Mouse (Mus musculus) forebrain, embryonic 15.5 days (tissue): ENCODE measurements around the gene Rapgef2. TPM values are rescaled to one million over a fixed set of nuclear protein-coding genes. Genes with fewer than 3 reads are reported as not detected.

Experiments
- ATAC-seq: fragments of 200-750 bp; cut with Nextera tagmentation; replicated peaks from 2 replicates; pipeline ENCODE4 v1.8.0; 2017; ENCODE audit warnings: mild to moderate bottlenecking, moderate TSS enrichment, moderate library complexity
- H3K27ac ChIP-seq: fragments of 300-500 bp; sonication (generic); replicated peaks from 2 replicates; pipeline ENCODE4 v1.5.1; 2015; ENCODE audit warnings: mild to moderate bottlenecking, inconsistent platforms
- H3K27me3 ChIP-seq: fragments of 300-500 bp; sonication (generic); 2 replicates; pipeline ENCODE4 v1.6.1; 2015; ENCODE audit warnings: inconsistent platforms
- H3K36me3 ChIP-seq: fragments of 300-500 bp; sonication (generic); 2 replicates; pipeline ENCODE4 v1.6.1; 2015; ENCODE audit warnings: mild to moderate bottlenecking, inconsistent platforms
- H3K4me1 ChIP-seq: fragments of 300-500 bp; sonication (generic); 2 replicates; pipeline ENCODE4 v1.6.1; 2015; ENCODE audit warnings: inconsistent platforms
- H3K4me2 ChIP-seq: fragments of 300-500 bp; sonication (generic); replicated peaks from 2 replicates; pipeline ENCODE4 v1.6.1; 2015; ENCODE audit warnings: mild to moderate bottlenecking, inconsistent platforms
- H3K4me3 ChIP-seq: fragments of 300-500 bp; sonication (generic); 2 replicates; pipeline ENCODE4 v1.5.1; 2015; ENCODE audit warnings: mild to moderate bottlenecking, inconsistent platforms
- H3K9ac ChIP-seq: fragments of 300-500 bp; sonication (generic); replicated peaks from 2 replicates; pipeline ENCODE4 v1.6.1; 2015; ENCODE audit warnings: mild to moderate bottlenecking, inconsistent platforms
- H3K9me3 ChIP-seq: fragments of 300-500 bp; sonication (generic); 2 replicates; pipeline ENCODE4 v1.6.1; 2016; ENCODE audit warnings: inconsistent platforms
- WGBS: fragments of 180-500 bp; shearing (Covaris S2); methylation state at CpG from one replicate; pipeline ENCODE4 v1.1.7; 2015; ENCODE audit warnings: mixed read lengths; 5-methylcytosine and 5-hydroxymethylcytosine counted together
- polyA plus RNA-seq: library from polyadenylated mRNA; unstranded; fragments of >200 nt; fragmentation: Nextera tagmentation; extraction: Ambion mirVana; gene quantifications from 2 replicates; pipeline ENCODE4 v1.2.1, GENCODE M21; 2015

Gene Rapgef2
- 11.4 and 11.8 TPM in 2 replicates for polyA plus RNA-seq

DNA sequence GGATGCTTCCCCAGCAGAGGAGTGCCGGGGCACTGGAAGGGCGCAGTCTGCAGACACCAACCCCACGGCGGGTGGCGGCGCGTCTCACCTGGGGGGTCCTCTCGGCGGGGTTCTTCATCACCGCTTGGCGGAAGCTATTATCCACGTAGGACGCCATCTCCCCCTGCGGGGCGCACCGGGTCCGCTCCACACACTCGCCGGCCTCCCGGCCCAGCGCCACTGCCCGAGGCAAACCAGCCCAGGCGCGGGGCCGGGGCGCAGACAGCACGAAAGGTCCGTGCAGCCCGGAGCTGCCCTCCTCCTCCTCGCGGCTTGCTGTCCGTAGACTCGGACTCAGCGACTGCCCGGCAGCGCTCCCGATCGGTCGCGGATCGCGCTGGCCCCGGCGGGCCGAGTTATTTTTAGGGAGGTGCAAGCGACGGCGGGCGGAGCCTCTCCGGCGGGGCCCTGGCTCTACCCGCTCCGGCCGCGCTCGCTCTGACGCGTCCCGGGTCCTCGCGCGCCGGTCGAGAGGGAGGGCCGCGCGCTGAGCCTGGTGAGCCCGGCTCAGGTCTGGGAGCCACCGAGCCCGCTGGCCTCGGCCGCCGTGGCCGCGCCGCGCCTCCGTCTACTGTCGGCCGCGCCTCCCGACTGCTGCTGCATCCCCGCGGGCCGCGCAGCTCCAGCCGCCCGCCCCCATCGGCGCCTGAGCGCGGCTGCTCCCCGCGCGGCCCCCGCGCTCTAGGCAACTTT, at the start of gene Rapgef2:
Rapgef2 (minus strand) TSS at position 142 of the 732 bp plus-strand sequence.
- peak within 1 kb of the TSS; percentile 77 for H3K4me2 ChIP-seq
- no peaks in the 10 kb centered on the region for H3K27me3 ChIP-seq
- H3K4me3 ChIP-seq = peak within 1 kb of the TSS; percentile 59
- peak within 1 kb of the TSS; percentile 87 for H3K9ac ChIP-seq
- ATAC-seq = peak; percentile 86
- H3K4me1 ChIP-seq = peaks cover 50% of the 10 kb centered on the region
- no peaks in the 10 kb centered on the region for H3K36me3 ChIP-seq
- under 1% methylated on average over 96 of the region's 97 CpGs for WGBS
- H3K27ac ChIP-seq = peak within 1 kb of the TSS; percentile 96
- H3K9me3 ChIP-seq = no peaks in the 10 kb centered on the region

DNA sequence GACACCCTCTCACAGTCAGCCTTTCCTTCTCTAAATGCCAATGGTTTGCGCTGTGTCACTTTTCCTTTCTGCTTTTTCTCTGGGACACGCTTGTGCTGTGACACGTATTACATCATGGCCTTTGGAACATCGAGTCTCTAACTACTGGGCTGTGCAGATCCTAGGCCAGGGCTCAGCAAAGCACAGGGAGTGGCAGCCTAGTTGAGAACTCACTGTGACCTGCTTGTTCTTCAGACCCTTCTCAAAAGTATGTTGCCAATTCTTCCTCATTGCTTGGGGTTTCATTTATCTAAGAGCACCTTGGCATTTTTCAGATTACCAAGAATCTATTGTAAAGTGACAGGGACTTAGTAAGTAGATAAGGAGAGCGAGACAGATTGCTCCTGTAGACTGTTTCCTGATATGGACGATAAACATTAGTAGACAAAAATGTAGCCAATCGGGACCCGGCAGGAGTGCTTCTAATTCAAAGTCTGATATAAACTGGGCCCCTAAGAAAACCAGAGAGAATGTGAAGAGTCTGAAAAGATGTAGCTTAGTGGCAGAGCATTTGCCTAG, 47.4 kb upstream of the Rapgef2 start:
- WGBS = 90% methylated on average over 8 of the region's 8 CpGs
- H3K4me2 ChIP-seq = no peak overlapping the region
- no peaks in the 10 kb centered on the region for H3K27me3 ChIP-seq
- no peak overlapping the region for H3K27ac ChIP-seq
- no peak overlapping the region for H3K4me3 ChIP-seq
- H3K4me1 ChIP-seq = peaks cover 3% of the 10 kb centered on the region; the same call in 1 of the 2 replicates
- no peaks in the 10 kb centered on the region for H3K36me3 ChIP-seq
- no peak overlapping the region for H3K9ac ChIP-seq
- H3K9me3 ChIP-seq = 0 out of 2 replicates have a peak, but pooled peaks cover 2% of the 10 kb centered on the region
- no peak for ATAC-seq

DNA sequence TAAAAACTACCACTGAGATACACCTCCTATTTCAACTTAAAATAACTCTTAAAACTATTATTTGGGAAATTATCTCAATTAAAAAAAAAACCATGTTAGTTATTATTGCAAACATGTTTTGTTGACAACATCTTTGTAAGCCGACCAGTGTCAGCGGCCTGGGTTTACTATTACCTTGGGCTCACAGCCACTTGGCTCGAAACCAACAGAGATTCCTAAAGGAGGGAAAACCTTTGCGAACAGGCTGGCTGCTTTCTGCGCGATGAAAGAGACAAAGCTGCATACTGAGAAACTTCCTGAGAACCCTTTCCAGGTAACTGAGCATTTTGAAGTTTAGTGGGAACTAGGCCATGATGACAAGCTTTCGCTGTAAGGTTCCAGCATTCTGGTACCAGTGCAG, 46.7 kb upstream of the Rapgef2 start:
- WGBS = 55% methylated on average over 7 of the region's 7 CpGs
- H3K27ac ChIP-seq = no peak overlapping the region
- peaks cover 3% of the 10 kb centered on the region; the same call in 1 of the 2 replicates for H3K4me1 ChIP-seq
- no peak overlapping the region for H3K9ac ChIP-seq
- H3K36me3 ChIP-seq = no peaks in the 10 kb centered on the region
- H3K27me3 ChIP-seq = no peaks in the 10 kb centered on the region
- H3K9me3 ChIP-seq = 0 out of 2 replicates have a peak, but pooled peaks cover 2% of the 10 kb centered on the region
- H3K4me2 ChIP-seq = no peak overlapping the region
- ATAC-seq = no peak
- no peak overlapping the region for H3K4me3 ChIP-seq

DNA sequence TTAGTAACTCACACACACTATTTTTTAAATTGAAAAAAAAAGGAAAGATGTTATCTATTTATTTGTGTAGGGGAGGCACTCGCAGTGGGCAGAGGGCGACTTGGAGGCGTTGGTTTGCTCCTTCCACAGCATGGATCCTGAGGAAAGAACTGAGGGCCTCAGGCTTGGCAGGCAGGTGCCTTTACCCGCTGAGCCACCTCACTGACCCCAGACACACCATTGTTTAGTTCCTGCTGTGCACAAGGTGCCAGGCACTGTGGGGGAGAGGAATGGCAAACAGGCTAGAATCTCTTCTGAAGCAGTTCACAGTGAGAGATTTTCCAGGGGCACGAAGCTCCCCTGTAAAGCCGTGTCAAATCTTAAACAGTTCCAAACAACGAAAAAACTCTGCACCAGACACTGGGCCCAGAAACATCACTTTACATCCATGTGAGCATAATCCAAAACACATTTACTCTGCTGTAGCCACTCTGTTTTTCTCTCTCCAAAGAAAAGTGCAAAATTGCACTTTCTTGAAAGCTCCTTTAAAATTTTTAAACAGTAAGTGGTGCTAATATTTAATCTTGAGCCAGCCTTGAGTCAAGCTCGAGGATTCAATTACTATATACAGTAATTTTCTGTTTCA, 43.5 kb upstream of the Rapgef2 start:
- Histone ChIP-seq H3K9me3 (0 out of 2 replicates have a peak, but pooled peaks cover 2% of the 10 kb centered on the region), H3K4me1 (peaks cover 6% of the 10 kb centered on the region; the same call in 1 of the 2 replicates), H3K36me3 (no peaks in the 10 kb centered on the region), H3K4me2 (no peak overlapping the region), H3K27me3 (no peaks in the 10 kb centered on the region), H3K9ac (no peak overlapping the region), H3K4me3 (no peak overlapping the region), H3K27ac (no peak overlapping the region)
- no peak for ATAC-seq
- 19% methylated on average over 8 of the region's 8 CpGs for WGBS

DNA sequence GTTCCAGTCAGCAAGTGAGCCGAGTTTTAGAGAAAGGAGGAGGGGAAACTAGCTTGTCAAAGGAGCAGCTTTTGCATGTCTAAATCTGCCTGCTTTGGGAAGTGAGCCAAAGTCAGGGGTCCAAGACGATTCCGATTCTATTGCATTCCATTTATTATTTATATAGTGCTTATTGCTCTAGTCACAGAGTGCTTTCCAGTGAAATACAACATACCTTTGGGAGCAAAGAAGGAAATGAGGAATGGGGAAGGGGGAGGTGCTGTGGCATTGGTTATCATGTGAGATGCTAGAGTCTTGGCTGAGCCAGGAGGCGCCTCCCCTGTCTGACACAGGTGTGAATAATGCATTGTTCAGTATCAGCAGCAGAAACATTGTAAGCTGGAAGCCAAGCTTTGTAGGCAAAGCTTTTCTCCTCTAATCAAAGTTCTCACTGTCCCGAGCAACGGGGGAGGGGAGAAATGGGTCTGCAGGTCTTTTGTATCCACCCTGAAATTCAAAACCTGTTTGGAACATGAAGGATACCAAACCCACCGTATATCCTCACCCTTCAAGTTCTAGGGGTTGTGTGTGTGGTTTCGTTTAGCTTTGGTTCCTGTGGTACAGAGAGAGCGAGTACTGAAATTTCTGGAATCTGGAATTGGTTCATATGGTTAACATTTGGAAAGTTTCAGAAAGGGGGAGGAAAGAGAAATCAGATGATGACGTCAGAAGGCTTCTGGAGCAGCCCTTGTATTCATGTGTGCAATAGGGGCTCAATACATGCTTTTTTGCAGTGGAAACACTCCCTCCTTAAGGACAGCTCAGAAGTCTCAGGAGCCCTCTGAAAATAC, 38.6 kb upstream of the Rapgef2 start:
- Histone ChIP-seq H3K4me2 (peak overlapping the region; percentile 14; the same call in 1 of the 2 replicates), H3K4me3 (no peak overlapping the region), H3K27ac (no peak overlapping the region), H3K9me3 (no peaks in the 10 kb centered on the region), H3K9ac (no peak overlapping the region), H3K27me3 (no peaks in the 10 kb centered on the region), H3K4me1 (peaks cover 15% of the 10 kb centered on the region), H3K36me3 (no peaks in the 10 kb centered on the region)
- peak; percentile 44; the same call in 1 of the 2 replicates for ATAC-seq
- 24% methylated on average over 10 of the region's 10 CpGs for WGBS

DNA sequence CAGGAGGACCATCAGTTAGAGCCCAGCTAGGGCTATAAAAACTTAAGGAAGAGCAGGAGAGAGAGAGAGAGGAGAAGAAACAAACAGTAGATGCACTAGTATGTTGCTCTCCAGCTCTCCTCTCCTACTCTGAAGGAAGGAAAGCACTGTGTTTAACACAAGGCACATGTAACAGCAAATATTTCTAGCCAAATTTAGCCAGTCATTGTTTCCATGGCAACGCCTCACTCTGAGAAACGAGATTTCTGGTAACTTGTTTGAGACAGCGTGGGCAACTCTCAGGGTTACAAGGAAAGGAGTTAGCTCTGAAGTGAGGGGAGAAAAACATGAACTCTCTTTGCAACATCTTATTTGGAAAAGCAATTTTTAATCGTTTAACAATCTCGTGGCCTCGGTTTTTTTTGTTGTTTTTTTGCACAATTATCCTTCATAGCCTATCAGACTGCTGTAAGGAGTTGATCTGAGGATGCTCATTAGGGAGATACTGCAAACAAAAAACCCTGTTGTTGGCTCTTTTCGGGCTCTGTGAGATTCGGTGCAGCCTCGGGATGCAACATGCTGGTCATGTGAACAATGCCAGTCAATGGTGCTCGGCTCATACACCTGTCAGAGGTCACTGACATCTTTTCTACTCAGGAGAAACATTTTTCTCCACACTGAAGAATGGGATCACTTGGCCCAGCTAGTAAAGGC, 27.8 kb upstream of the Rapgef2 start:
- 24% methylated on average over 10 of the region's 10 CpGs for WGBS
- Histone ChIP-seq H3K4me2 (0 out of 2 replicates have a peak overlapping the region, but pooled peaks have one; percentile 2), H3K4me1 (peaks cover 12% of the 10 kb centered on the region), H3K36me3 (no peaks in the 10 kb centered on the region), H3K27me3 (no peaks in the 10 kb centered on the region), H3K9me3 (no peaks in the 10 kb centered on the region), H3K27ac (no peak overlapping the region), H3K4me3 (no peak overlapping the region), H3K9ac (no peak overlapping the region)
- peak; percentile 81 for ATAC-seq

DNA sequence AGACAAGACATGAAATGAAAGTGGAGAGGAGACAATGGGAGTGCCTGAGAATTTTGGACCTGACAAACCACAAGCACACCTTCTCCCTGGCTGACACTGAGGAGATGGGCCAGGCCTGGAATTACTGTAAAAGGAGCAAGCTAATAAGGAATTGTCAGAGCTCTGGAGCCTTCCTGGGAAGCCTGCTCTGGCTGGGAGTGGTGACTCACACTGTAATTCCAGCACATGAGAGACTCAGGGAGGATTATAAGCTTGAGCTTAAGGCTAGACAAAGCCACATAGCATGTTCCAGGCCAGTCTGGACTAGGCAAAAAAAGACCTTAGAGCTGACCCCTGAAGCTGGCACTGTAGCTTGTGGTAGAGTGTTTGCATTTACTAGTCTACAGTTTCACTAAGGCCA, 25.6 kb upstream of the Rapgef2 start:
- no peak overlapping the region for H3K4me3 ChIP-seq
- peaks cover 12% of the 10 kb centered on the region for H3K4me1 ChIP-seq

DNA sequence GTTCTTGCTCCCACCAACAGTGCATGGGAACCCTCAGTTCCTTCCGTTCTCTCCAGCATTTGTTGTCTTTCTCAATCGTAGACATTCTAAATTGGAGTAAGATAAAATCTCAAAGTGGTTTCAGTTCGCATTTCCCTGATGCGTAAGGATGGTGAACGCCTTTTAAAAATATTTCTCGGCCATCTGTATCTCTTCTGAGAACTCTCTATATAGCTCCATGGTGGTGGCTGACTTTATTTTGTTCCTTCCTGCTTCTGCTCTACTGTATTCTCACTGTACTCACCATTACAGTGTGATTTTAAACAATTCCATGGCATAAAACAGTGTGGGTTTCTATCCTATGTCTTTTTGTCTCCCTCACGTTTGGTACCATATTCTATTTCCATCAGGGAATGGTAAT, 23.9 kb upstream of the Rapgef2 start:
- Histone ChIP-seq H3K4me3 (no peak overlapping the region), H3K4me2 (no peak overlapping the region), H3K27me3 (no peaks in the 10 kb centered on the region), H3K27ac (no peak overlapping the region), H3K9ac (no peak overlapping the region), H3K36me3 (no peaks in the 10 kb centered on the region), H3K9me3 (no peaks in the 10 kb centered on the region), H3K4me1 (peaks cover 12% of the 10 kb centered on the region)
- 83% methylated on average over 7 of the region's 7 CpGs for WGBS
- no peak for ATAC-seq

More for the DNA sequence above, 25.6 kb upstream of the Rapgef2 start:
- H3K27ac ChIP-seq = no peak overlapping the region
- H3K9ac ChIP-seq = no peak overlapping the region
- ATAC-seq = no peak
- no peak overlapping the region for H3K4me2 ChIP-seq
- no peaks in the 10 kb centered on the region for H3K36me3 ChIP-seq
- H3K27me3 ChIP-seq = no peaks in the 10 kb centered on the region
- no peaks in the 10 kb centered on the region for H3K9me3 ChIP-seq

DNA sequence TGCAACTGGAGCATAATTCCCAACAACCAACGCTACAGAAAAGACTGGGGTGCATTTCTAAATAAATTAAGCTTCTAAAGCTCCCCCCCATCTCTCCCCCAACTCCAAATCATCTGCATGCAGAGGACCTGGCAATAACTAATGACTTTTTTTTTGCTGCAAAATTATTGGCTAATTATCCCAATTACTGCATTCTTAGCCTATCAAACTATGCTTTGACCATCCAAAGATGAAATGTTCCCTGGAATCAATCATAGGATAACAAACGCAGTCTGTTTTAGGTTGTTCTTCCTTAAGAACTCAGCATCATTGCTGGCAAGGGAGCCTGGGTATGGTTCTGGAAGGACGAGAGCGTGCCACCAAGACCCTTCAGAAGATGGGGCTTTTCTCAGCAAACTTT, 22.3 kb upstream of the Rapgef2 start:
- Histone ChIP-seq H3K9me3 (no peaks in the 10 kb centered on the region), H3K4me1 (0 out of 2 replicates have a peak, but pooled peaks cover 3% of the 10 kb centered on the region), H3K4me3 (no peak overlapping the region), H3K4me2 (no peak overlapping the region), H3K9ac (no peak overlapping the region), H3K27ac (no peak overlapping the region), H3K27me3 (no peaks in the 10 kb centered on the region), H3K36me3 (no peaks in the 10 kb centered on the region)
- WGBS = 81% methylated on average over 4 of the region's 4 CpGs
- no peak for ATAC-seq

DNA sequence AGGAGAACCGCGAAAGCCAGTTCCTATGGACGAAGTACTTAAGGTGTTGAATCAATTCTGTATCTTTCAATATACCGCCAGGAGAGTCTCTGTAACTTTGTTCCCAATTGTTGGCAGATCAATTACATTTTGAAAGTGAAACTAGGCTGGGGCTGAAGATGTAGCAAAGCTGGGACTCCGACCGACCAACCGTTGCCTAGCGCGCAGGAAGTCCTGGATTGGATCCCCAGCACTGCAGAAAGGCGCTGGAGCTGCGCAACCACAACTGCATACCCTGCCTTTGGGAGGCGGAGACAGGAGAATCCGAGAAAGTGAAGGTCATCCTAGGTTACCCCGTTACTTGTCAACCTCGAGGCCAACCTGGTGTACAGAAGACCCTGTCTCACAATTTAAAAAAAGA, 13.1 kb upstream of the Rapgef2 start:
- 86% methylated on average over 15 of the region's 15 CpGs for WGBS
- no peaks in the 10 kb centered on the region for H3K4me1 ChIP-seq

DNA sequence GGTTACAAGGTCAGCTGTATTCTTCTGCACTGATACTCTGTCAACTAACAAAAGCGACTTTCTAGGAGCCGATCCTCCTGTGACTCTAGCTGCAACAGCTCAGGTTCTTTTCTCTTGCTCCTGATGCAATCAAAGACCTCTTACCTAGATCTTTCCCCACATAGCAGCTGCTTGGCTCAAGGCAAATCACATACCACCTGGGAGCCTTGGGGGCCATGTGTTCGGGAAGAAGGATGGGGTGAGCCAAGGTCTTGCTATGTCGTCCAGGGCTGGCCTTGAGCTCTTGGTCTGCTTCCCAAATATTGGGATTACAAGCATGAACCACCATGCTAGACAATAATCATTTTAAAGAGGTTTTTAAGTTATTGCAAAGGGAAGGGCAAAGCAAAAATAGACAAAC, 11.0 kb upstream of the Rapgef2 start:
- H3K4me1 ChIP-seq = no peaks in the 10 kb centered on the region
- no peaks in the 10 kb centered on the region for H3K9me3 ChIP-seq
- no peaks in the 10 kb centered on the region for H3K27me3 ChIP-seq
- no peak overlapping the region for H3K4me3 ChIP-seq
- WGBS = 90% methylated on average over 4 of the region's 4 CpGs
- no peak overlapping the region for H3K4me2 ChIP-seq
- no peak overlapping the region for H3K27ac ChIP-seq
- H3K36me3 ChIP-seq = no peaks in the 10 kb centered on the region
- ATAC-seq = no peak
- H3K9ac ChIP-seq = no peak overlapping the region

More for the DNA sequence above, 13.1 kb upstream of the Rapgef2 start:
- H3K9me3 ChIP-seq = no peaks in the 10 kb centered on the region
- H3K4me2 ChIP-seq = no peak overlapping the region
- no peaks in the 10 kb centered on the region for H3K36me3 ChIP-seq
- H3K9ac ChIP-seq = no peak overlapping the region
- no peaks in the 10 kb centered on the region for H3K27me3 ChIP-seq
- ATAC-seq = no peak
- H3K27ac ChIP-seq = no peak overlapping the region
- no peak overlapping the region for H3K4me3 ChIP-seq
